Mouse (Mus musculus) midbrain, embryonic 11.5 days (tissue): ENCODE measurements at regions not wholly inside any gene's neighbourhood (a gene's known extent, or its start where the extent isn't known, plus 50 kb on each side); places are given as distances from the start of the nearest gene placed in this dataset.

Experiments
- ATAC-seq: fragments of 200-750 bp; cut with Nextera tagmentation; 2 replicates; pipeline ENCODE4 v1.8.0; 2017; ENCODE audit warnings: moderate TSS enrichment, moderate library complexity; ENCODE audit not compliant: low FRiP score
- DNase-seq: peaks from one replicate; pipeline ENCODE4 v3.0.0; 2015; ENCODE audit warnings: low spot score; ENCODE audit errors: missing footprints
- H3K27ac ChIP-seq: fragments of 300-500 bp; sonication (generic); 2 replicates; pipeline ENCODE4 v1.5.1; 2014; ENCODE audit warnings: low read depth, low read length
- H3K27me3 ChIP-seq: fragments of 300-500 bp; sonication (generic); 2 replicates; pipeline ENCODE4 v1.6.1; 2014; ENCODE audit warnings: mild to moderate bottlenecking, low read length, moderate library complexity, mixed read lengths; ENCODE audit not compliant: control insufficient read depth, insufficient read depth
- H3K36me3 ChIP-seq: fragments of 300-500 bp; sonication (generic); 2 replicates; pipeline ENCODE4 v1.6.1; 2014; ENCODE audit warnings: mild to moderate bottlenecking, low read length, moderate library complexity, mixed read lengths; ENCODE audit not compliant: control insufficient read depth, insufficient read depth
- H3K4me1 ChIP-seq: fragments of 300-500 bp; sonication (generic); 2 replicates; pipeline ENCODE4 v1.6.1; 2014; ENCODE audit warnings: low read length; ENCODE audit not compliant: control insufficient read depth, insufficient read depth
- H3K4me2 ChIP-seq: fragments of 300-500 bp; sonication (generic); 2 replicates; pipeline ENCODE4 v1.6.1; 2014; ENCODE audit warnings: mild to moderate bottlenecking, moderate library complexity
- H3K4me3 ChIP-seq: fragments of 300-500 bp; sonication (generic); 2 replicates; pipeline ENCODE4 v1.5.1; 2014; ENCODE audit warnings: low read depth, low read length
- H3K9ac ChIP-seq: fragments of 300-500 bp; sonication (generic); 2 replicates; pipeline ENCODE4 v1.6.1; 2014; ENCODE audit warnings: low read length
- H3K9me3 ChIP-seq: fragments of 300-500 bp; sonication (generic); 2 replicates; pipeline ENCODE4 v1.6.1; 2016; ENCODE audit warnings: low read length; ENCODE audit not compliant: control insufficient read depth
- WGBS: fragments of 180-500 bp; shearing (Covaris S2); extraction: QIAGEN DNeasy Blood & Tissue Kit; methylation state at CpG from one replicate; pipeline ENCODE4 v1.1.7; 2014; 5-methylcytosine and 5-hydroxymethylcytosine counted together

DNA sequence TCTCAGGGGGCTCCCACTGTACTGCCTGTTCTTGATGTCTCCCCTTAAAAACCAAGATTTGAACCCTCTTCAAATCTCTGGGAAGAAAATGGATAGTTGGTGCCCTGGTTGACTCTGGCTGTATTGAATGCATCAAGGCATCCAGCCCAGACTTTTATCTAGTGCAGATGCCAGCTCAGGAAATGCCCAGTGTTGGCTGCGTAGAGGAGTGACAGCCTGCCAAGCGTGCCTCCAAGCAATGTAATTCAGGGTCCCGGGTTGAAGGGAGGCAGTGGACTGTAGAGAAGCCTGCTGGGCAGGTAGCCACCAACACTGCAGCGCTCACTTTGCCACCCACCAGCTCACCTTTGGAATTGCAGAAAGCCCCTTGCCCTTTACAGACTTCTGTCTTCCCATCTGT lies 146.4 kb downstream of the Opa1 start:
- 61% methylated on average over 4 of the region's 4 CpGs for WGBS
- peak; percentile 69 for DNase-seq
- no peak overlapping the region for H3K4me2 ChIP-seq
- H3K4me3 ChIP-seq, result no peak overlapping the region
- no peak overlapping the region for H3K27ac ChIP-seq
- no peak overlapping the region for H3K9ac ChIP-seq
- no peaks in the 10 kb centered on the region for H3K36me3 ChIP-seq
- peaks cover 1% of the 10 kb centered on the region for H3K4me1 ChIP-seq
- H3K27me3 ChIP-seq, result peaks cover 96% of the 10 kb centered on the region
- ATAC-seq, result no peak
- H3K9me3 ChIP-seq, result no peaks in the 10 kb centered on the region

- ATAC-seq (no peak), DNase-seq (no peak)
- no peaks in the 10 kb centered on the region for H3K9me3 ChIP-seq
- peaks cover 95% of the 10 kb centered on the region for H3K27me3 ChIP-seq
- H3K4me3 ChIP-seq, result no peak overlapping the region
- no peaks in the 10 kb centered on the region for H3K4me1 ChIP-seq
- H3K4me2 ChIP-seq, result no peak overlapping the region
- no peak overlapping the region for H3K27ac ChIP-seq
- 85% methylated on average over 7 of the region's 7 CpGs for WGBS
- H3K36me3 ChIP-seq, result no peaks in the 10 kb centered on the region
- H3K9ac ChIP-seq, result no peak overlapping the region
Observed at GRCm38 (mm10) chr16:29727397-29727796, 148.3 kb downstream of the Opa1 start.

DNA sequence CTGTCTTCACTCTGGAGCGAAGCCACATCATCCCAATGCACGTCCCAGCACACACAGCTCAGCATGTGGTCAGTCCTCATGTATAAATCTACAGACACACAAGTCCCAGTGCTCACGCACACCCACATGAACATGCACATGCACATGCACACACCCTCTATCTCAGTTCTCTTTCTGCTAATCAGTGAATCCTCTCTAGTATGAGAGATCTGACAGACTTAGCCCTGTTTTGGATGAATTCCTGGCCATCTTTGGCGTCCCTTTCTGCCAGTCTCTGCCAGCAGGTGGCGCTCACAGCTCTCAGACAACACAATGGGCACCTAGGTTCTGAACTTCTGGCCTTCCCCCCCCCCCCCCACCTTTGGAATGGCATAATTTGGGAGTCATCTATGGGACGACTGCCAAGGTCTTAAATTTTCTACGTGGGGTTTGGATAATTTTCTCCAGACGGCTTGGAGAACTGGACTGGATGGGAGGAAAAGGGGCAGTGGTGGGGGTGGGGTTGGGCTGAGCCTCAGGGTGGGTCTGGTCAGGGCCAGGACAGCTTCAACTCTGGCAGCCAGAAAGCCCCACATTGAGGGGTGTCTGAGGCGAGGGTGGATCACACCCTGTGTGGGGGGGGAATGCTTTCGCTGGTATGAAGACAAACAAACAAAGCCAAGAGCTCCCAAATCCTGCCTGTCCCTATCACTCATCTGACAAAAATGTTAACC lies 149.8 kb downstream of the Opa1 start:
- Histone ChIP-seq H3K9ac (no peak overlapping the region), H3K4me3 (no peak overlapping the region), H3K27ac (no peak overlapping the region), H3K36me3 (no peaks in the 10 kb centered on the region), H3K27me3 (peaks cover 95% of the 10 kb centered on the region), H3K4me2 (no peak overlapping the region), H3K4me1 (no peaks in the 10 kb centered on the region), H3K9me3 (no peaks in the 10 kb centered on the region)
- 19% methylated on average over 10 of the region's 10 CpGs for WGBS
- ATAC-seq, result peak; percentile 67
- peak; percentile 99 for DNase-seq

- H3K4me1 ChIP-seq, result peaks cover 8% of the 10 kb centered on the region
- H3K4me2 ChIP-seq, result no peak overlapping the region
- H3K9me3 ChIP-seq, result no peaks in the 10 kb centered on the region
- H3K9ac ChIP-seq, result no peak overlapping the region
- H3K36me3 ChIP-seq, result no peaks in the 10 kb centered on the region
- peaks cover 93% of the 10 kb centered on the region for H3K27me3 ChIP-seq
- no peak overlapping the region for H3K27ac ChIP-seq
- DNase-seq, result no peak
- H3K4me3 ChIP-seq, result no peak overlapping the region
- no peak for ATAC-seq
- WGBS, result 30% methylated on average over 5 of the region's 5 CpGs
Observed at GRCm38 (mm10) chr16:29730010-29730409, 150.9 kb downstream of the Opa1 start.

DNA sequence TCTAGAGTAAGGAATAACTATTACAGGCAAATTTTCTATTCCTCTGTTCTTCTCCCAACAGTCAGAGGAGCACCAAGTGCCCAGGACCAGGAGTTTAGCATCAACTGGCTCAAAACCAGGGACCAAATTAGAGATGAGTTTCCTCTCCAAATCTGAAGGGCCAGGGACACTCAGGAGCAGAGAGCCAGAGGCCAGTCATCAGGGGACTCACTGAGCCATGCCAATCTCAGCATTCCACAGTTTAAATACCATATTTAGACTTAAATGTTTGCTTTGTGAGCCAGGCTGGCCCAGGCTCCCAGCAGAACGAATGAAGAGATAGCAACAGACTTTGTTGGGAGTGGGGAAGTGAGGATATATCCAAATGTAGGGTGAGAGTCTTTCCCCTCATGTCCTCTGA lies 153.8 kb downstream of the Opa1 start:
- WGBS, result 60% methylated on average over 1 of the region's 1 CpGs
- Histone ChIP-seq H3K4me3 (no peak overlapping the region), H3K27me3 (peaks cover 83% of the 10 kb centered on the region), H3K4me1 (peaks cover 11% of the 10 kb centered on the region), H3K9me3 (no peaks in the 10 kb centered on the region), H3K36me3 (no peaks in the 10 kb centered on the region), H3K27ac (no peak overlapping the region), H3K9ac (no peak overlapping the region), H3K4me2 (no peak overlapping the region)
- ATAC-seq (no peak), DNase-seq (no peak)

DNA sequence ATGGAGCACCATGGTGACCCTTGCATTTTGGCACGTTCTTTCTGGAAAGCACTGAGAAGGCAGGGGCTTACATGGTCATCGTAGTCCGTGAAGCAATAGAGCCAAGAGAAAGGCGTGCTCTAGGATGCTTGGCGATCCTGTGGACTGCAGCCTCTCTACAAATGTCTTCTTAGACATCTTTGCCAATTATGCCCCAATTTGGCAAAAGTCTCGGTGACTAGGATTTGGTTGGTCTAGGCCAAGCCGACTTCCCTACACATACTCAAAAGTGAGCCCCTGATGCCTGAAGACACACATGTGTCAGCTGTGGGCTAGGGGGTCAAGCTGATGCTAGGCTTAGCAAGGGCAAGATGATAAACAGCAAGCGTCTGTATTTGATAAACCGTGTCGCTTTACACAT lies 154.7 kb downstream of the Opa1 start:
- DNase-seq (no peak), ATAC-seq (0 out of 2 replicates have a peak, but pooled peaks have one; percentile 19)
- no peaks in the 10 kb centered on the region for H3K9me3 ChIP-seq
- H3K4me3 ChIP-seq, result no peak overlapping the region
- H3K27me3 ChIP-seq, result peaks cover 74% of the 10 kb centered on the region
- no peak overlapping the region for H3K27ac ChIP-seq
- H3K4me1 ChIP-seq, result peaks cover 11% of the 10 kb centered on the region
- 84% methylated on average over 10 of the region's 10 CpGs for WGBS
- no peaks in the 10 kb centered on the region for H3K36me3 ChIP-seq
- no peak overlapping the region for H3K9ac ChIP-seq
- H3K4me2 ChIP-seq, result no peak overlapping the region

DNA sequence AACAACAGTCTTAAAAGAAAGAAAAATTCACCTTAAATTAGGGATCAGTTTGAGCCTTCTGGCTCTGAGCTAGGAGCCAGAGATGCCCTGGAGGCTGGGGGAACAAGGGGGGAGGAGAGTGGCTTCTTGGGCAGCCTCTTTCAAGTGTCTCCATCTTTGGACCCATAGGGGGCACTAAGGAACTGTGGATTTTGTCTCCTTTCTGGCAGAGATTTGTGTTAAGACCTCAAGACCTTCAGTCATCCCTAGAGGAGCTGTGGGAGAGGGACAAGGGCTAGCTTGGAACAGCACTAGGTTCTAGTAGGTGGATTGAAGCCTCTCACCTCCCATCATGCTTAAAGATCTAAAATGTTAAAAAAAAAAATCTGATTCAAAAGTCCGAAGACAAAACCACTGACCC lies 155.2 kb downstream of the Opa1 start:
- Histone ChIP-seq H3K27me3 (peaks cover 70% of the 10 kb centered on the region), H3K4me3 (no peak overlapping the region), H3K4me2 (no peak overlapping the region), H3K9ac (no peak overlapping the region), H3K36me3 (no peaks in the 10 kb centered on the region), H3K27ac (no peak overlapping the region), H3K4me1 (peaks cover 11% of the 10 kb centered on the region), H3K9me3 (no peaks in the 10 kb centered on the region)
- ATAC-seq (peak; percentile 71), DNase-seq (peak; percentile 90)
- WGBS, result 20% methylated on average over 1 of the region's 1 CpGs

DNA sequence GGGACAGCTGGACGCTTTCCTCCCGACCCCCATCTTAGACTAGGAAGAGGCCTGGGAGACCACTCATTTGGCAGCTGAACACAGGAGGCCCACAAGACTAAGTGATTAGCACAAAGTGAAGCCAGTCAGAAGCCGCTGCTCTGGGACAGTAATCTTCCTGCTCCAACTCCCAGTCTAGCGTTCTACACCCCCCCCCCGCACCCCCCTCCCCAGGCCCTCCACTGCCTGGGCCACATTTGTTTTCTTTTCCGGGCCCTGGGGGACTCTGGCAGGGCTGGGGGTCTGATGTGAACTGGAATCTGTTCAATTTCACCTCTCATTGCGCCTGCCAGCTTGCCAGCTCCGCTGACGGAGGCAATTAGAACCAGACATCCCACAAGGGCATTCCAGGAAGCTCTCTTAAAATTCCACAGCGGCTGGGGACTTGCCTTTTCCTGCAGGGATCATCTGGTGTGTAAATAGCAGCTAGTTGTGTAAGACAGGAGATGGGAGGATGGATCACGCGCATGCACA lies 155.7 kb downstream of the Opa1 start:
- H3K9ac ChIP-seq, result 0 out of 2 replicates have a peak overlapping the region, but pooled peaks have one; percentile 30
- no peak overlapping the region for H3K27ac ChIP-seq
- peak overlapping the region; percentile 4; the same call in 1 of the 2 replicates for H3K4me2 ChIP-seq
- ATAC-seq, result peak; percentile 49; the same call in 1 of the 2 replicates
- no peaks in the 10 kb centered on the region for H3K9me3 ChIP-seq
- H3K4me1 ChIP-seq, result peaks cover 11% of the 10 kb centered on the region
- peak; percentile 88 for DNase-seq
- H3K27me3 ChIP-seq, result peaks cover 66% of the 10 kb centered on the region
- no peaks in the 10 kb centered on the region for H3K36me3 ChIP-seq
- 9% methylated on average over 12 of the region's 12 CpGs for WGBS
- no peak overlapping the region for H3K4me3 ChIP-seq

DNA sequence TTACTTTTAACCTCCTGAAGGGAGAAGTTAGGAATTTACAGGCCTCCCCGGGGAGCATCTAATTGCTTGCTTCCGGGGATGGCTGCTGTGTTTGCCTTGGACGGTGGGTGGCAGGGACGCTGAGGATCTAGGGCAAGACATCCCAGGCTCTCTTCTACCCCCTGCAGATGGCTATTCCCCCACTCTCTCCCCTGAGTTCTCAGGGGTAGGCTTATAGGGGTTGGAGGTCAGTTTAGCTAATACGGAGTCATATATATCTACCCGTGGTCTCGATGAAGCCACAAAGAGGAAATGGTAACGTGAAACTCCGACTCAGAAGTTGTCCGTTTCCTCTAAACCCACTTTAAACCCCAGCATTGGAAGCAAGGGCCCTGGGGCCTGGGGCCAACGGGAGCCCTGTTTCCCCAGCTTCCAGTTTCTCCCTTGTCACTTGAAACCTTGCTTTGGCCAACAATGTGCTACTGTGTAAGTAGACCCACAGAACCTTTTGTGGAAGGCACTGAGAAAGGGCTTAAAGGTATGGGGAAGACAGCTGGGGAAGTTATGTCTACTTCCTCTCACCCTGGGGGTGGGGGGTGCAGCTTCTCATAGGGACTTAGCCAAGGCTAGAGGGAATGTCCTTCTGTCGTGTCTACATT lies 156.4 kb downstream of the Opa1 start:
- H3K4me3 ChIP-seq, result no peak overlapping the region
- peaks cover 61% of the 10 kb centered on the region for H3K27me3 ChIP-seq
- no peak overlapping the region for H3K4me2 ChIP-seq
- H3K27ac ChIP-seq, result no peak overlapping the region
- no peaks in the 10 kb centered on the region for H3K36me3 ChIP-seq
- peaks cover 11% of the 10 kb centered on the region for H3K4me1 ChIP-seq
- DNase-seq, result peak; percentile 89
- H3K9me3 ChIP-seq, result no peaks in the 10 kb centered on the region
- WGBS, result 16% methylated on average over 12 of the region's 12 CpGs
- ATAC-seq, result peak; percentile 45; the same call in 1 of the 2 replicates
- H3K9ac ChIP-seq, result no peak overlapping the region
